Mouse (Mus musculus) olfactory bulb, adult 2 months (tissue): ENCODE measurements around the gene Tmbim1. TPM values are rescaled to one million over a fixed set of nuclear protein-coding genes. Genes with fewer than 3 reads are reported as not detected.

Experiments used
- H3K27ac ChIP-seq: fragments of 200-500 bp; 2 replicates; pipeline ENCODE4 v1.5.1; 2012; ENCODE audit warnings: low read depth, low read length; ENCODE audit not compliant: insufficient read depth
- H3K4me1 ChIP-seq: fragments of 200-500 bp; 2 replicates; pipeline ENCODE4 v1.6.1; 2012; ENCODE audit warnings: low read length; ENCODE audit not compliant: control insufficient read depth, insufficient read depth
- H3K4me3 ChIP-seq: fragments of 200-500 bp; 2 replicates; pipeline ENCODE4 v1.5.1; 2012; ENCODE audit warnings: mild to moderate bottlenecking, low read depth, low read length, moderate library complexity; ENCODE audit not compliant: insufficient read depth
- CTCF ChIP-seq: fragments of 200-500 bp; IDR thresholded peaks from 2 replicates; pipeline ENCODE4 v1.5.1; 2012; ENCODE audit warnings: low read depth, mild to moderate bottlenecking, low read length, moderate library complexity; ENCODE audit not compliant: insufficient read depth
- POLR2A ChIP-seq: fragments of 200-500 bp; IDR thresholded peaks from 2 replicates; pipeline ENCODE4 v1.6.1; 2012; ENCODE audit warnings: mild to moderate bottlenecking, low read depth, low read length, moderate library complexity; ENCODE audit not compliant: insufficient read depth
- WGBS: fragments of 180-500 bp; shearing (Covaris S2); methylation state at CpG from one replicate; pipeline ENCODE4 v1.1.7; 2018; 5-methylcytosine and 5-hydroxymethylcytosine counted together
- polyA plus RNA-seq: library from polyadenylated mRNA; stranded (reverse); fragments of >200 nt; gene quantifications from 2 replicates; pipeline ENCODE4 v1.2.4, GENCODE M21; 2012; ENCODE audit warnings: low replicate concordance; ENCODE audit not compliant: missing spikeins, insufficient read depth, insufficient read length

The Tmbim1 gene
- polyA plus RNA-seq, 1 experiment = 36.6 TPM

DNA sequence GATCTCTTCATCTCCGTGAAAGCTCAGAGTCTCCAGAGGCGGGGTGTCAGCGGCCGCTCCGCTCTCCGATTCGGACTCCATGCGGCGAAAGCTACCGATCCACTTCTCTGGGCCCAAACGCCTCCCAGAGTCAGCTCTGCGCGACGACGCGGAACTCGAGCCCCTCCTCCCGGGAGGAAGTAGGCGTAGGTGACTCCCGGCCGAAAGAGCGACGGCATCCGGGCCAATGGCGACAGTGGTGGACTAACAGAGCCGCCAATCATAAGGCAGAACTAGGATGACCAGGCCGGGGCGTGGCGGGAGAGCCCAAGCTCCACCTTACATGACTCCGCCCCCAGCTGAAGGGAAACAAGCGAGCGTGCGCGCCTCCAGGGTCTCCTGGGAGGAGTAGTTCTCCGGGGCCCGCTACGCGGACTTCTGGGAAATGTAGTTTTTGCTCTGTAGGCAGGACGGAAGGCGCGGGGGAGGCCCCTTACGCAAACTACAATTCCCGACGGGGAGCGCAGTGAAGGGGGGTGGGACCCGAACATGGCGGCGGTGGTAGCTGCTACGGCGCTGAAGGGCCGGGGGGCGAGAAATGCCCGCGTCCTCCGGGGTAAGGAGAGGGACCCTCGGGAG lies 20.8 kb downstream of the Tmbim1 start, which contains the start of the genes Aamp and Pnkd:
TSS of gene Aamp (minus strand) at position 196 of the 618 bp plus-strand sequence.
TSS of gene Pnkd (plus strand) at position 388 of the 618 bp plus-strand sequence.
- Histone ChIP-seq H3K27ac (peak within 1 kb of the TSS; percentile 39; the same call in 1 of the 2 replicates), H3K4me3 (peak within 1 kb of the TSS; percentile 85), H3K4me1 (peaks cover 27% of the 10 kb centered on the region)
- TF ChIP-seq CTCF (0 out of 2 replicates have a peak, but pooled peaks have one; percentile 5), POLR2A (peak; percentile 67)
- WGBS = under 1% methylated on average over 56 of the region's 56 CpGs

DNA sequence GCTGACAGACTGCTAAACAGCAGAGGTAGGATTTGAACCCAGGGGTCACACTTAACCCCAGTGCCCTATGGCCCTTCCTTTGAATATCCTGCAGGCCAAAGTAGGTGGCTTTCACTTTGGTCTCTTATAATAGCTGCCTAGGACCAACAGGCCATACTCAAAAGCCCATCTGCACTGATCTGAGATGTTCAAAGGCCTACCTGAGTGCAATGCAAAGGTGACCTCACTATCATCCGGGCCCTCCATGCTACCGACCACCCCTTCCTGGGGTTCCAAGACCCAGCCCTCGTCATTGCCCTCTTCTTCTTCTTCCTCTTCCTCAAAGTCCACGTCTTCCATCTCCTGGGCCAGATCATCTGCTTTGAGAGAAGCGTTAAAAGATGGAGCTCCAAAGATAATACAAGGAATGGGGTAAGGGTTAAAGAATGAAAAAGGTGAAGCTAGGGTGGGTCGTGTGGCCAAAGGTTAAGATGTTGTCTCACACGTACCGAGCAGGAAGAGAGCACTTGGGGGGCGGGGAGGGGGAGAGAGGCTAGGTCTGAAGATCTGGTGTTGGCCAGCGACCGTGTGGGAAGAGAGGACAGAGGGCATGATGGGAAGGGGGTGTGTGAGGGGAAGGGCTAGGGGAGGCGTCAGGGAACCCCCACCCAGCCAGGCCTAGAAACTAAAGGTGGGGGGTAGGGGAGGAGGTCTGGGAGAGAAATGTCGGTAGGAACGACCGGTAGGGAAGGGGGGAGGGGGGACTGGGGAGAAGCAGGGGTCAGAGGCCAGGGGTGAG lies 21.5 kb downstream of the Tmbim1 start:
- TF ChIP-seq CTCF (no peak), POLR2A (no peak)
- WGBS = 11% methylated on average over 15 of the region's 15 CpGs
- Histone ChIP-seq H3K27ac (no peak overlapping the region), H3K4me3 (peak overlapping the region; percentile 85), H3K4me1 (peaks cover 27% of the 10 kb centered on the region)

DNA sequence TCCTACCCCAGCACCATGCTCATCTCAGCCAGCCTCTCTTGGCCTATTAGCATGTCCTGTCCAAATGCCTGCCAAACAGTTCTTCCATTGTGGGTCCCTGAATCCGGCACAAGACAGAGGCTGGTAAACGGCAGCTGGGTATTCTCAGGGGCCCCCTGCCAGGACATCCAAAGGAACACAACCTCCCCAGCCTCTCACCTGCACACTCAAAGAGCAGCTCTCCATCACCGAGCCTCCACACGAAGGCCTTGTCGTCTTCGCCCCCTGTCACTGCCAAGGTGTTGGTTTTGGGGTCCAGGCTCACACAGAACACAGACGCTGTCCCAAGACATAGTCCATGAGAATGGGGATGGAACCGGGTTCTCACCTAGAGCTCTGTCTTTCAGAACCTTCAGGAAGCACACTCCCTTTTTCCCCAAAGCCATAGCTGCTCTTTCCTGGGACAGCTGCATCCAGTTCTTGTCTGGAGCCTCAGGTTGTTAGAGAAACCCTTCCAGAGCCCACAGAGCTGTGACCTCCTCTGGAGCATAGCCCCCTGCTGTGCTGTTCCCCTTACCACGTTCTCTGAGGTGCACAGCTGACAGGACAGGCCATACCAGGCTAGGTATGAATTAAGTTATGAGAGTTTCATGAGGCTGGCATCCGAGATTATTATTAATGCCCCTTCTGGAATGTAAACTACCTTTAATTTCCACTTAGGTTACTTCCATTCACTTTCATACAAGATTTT lies 22.4 kb downstream of the Tmbim1 start:
- peaks cover 22% of the 10 kb centered on the region for H3K4me1 ChIP-seq
- TF ChIP-seq CTCF = no peak
- no peak for TF ChIP-seq POLR2A
- no peak overlapping the region for H3K27ac ChIP-seq
- no peak overlapping the region for H3K4me3 ChIP-seq
- WGBS = 78% methylated on average over 10 of the region's 10 CpGs

DNA sequence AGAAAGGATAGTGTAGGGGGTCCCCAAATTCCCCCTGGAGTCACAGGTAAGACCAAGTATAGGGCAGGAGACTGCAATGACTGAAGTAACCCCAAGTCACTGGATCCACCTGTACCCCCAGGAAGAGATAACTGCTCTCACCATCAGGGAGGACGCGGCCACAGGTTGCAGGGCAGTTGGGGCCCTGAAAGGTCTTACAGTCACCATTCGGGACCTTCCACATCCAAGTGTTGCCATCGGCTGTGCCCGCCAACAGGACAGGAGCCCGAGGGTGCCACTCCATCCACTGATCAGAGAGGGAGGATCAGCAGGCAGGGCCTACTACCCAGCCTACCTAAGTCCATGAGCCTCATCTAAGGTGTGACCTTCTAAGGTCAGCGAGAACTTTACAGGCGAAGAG lies 23.5 kb downstream of the Tmbim1 start:
- 97% methylated on average over 8 of the region's 8 CpGs for WGBS
- H3K27ac ChIP-seq = no peak overlapping the region
- H3K4me3 ChIP-seq = no peak overlapping the region
- H3K4me1 ChIP-seq = peaks cover 22% of the 10 kb centered on the region
- TF ChIP-seq CTCF (no peak), POLR2A (no peak)

DNA sequence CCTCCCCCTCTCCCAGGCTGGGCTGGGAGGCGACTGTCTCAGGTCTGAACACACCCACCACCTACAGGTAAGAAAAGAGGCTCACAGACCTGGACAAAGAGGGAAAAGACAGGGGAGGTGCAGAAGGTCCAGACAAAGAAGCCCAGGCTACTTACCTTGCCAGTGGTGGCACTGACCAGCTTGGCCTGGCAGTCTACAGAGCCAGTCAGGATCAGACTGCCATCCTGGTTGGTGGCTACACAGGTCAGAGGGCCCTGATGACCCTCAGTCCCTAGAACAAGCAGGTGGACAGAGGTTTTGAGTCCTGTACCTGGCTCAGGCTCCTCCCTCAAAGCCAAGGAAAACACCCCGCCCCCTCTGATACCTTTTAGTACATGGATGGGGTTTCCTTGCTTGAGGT lies 24.1 kb downstream of the Tmbim1 start:
- H3K4me1 ChIP-seq = peaks cover 22% of the 10 kb centered on the region
- no peak overlapping the region for H3K27ac ChIP-seq
- TF ChIP-seq POLR2A = no peak
- TF ChIP-seq CTCF = no peak
- 93% methylated on average over 2 of the region's 2 CpGs for WGBS
- H3K4me3 ChIP-seq = no peak overlapping the region

DNA sequence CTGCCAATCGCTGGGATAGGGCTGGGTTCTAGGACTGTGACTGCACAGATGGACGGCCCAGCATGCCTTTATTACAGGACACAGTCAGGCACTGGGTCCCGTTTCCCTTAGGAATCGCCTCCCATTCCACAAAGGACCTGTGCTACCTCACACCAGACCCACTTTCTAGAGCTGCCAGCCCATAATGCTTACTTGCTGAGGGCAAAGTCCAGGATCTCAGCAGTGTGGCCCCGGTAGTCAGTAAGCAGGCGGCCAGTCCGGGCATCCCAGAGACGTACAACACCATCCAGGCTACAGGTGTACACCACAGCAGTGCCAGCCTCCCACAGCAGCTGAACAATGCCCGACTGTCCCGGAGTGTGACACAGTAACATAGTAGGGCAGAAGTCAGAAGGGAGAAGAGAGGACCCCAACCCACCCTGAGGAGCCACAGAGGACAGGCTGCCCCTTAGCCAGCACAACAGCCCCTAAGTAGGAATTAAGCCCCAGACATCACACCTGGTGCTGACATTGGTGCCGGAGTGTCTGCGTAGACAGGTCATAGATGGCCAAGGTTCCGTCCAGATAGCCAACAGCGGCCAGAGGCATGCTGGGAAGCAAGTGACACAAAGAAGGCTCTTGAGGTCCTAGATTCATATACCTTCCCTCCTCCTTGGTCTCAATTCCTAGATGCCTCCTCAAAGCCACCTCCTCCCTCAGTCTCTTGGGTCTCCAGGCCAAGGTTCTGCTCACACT lies 24.7 kb downstream of the Tmbim1 start:
- 95% methylated on average over 14 of the region's 14 CpGs for WGBS
- Histone ChIP-seq H3K4me1 (peaks cover 20% of the 10 kb centered on the region), H3K27ac (no peak overlapping the region), H3K4me3 (no peak overlapping the region)
- TF ChIP-seq CTCF (no peak), POLR2A (no peak)

DNA sequence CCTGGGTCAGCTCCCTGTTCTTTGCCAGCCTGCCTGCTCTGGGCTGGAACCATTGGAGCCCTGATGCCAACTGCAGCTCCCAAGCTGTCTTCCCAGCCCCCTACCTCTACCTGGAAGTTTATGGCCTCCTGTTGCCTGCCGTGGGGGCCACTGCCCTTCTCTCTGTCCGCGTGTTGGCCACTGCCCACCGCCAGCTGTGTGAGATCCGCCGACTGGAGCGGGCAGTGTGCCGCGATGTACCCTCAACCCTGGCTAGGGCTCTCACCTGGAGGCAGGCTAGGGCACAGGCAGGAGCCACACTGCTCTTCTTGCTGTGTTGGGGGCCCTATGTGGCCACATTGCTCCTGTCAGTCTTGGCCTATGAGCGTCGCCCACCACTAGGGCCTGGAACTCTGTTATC lies 26.4 kb downstream of the Tmbim1 start:
- TF ChIP-seq CTCF = no peak
- TF ChIP-seq POLR2A = no peak
- WGBS = 92% methylated on average over 11 of the region's 11 CpGs
- H3K4me3 ChIP-seq = no peak overlapping the region
- no peak overlapping the region for H3K27ac ChIP-seq
- peaks cover 15% of the 10 kb centered on the region for H3K4me1 ChIP-seq

DNA sequence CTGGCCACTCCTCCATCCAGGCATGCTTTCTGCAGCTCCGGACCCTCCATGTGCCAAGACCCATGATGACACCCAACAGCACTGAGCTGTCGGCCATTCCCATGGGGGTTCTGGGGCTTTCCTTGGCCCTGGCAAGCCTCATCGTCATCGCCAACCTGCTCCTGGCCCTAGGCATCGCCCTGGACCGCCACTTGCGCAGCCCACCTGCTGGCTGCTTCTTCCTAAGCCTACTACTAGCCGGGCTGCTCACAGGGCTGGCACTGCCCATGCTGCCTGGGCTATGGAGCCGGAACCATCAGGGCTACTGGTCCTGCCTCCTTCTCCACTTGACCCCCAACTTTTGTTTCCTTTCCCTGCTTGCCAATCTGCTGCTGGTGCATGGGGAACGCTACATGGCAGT lies 26.9 kb downstream of the Tmbim1 start, which contains the start of gene Gpbar1:
TSS of gene Gpbar1 (plus strand) at position 13 of the 400 bp plus-strand sequence.
- Histone ChIP-seq H3K27ac (no peak within 1 kb of the TSS), H3K4me1 (peaks cover 12% of the 10 kb centered on the region), H3K4me3 (no peak within 1 kb of the TSS)
- no peak for TF ChIP-seq POLR2A
- TF ChIP-seq CTCF = no peak
- 87% methylated on average over 10 of the region's 10 CpGs for WGBS
